Mouse (Mus musculus): ENCODE data around the gene Lgalsl. TPM values are rescaled to one million over a fixed set of nuclear protein-coding genes. Genes with fewer than 3 reads are reported as not detected.

Gene Lgalsl
- polyA plus RNA-seq, 1 experiment, result 21.7 TPM

DNA sequence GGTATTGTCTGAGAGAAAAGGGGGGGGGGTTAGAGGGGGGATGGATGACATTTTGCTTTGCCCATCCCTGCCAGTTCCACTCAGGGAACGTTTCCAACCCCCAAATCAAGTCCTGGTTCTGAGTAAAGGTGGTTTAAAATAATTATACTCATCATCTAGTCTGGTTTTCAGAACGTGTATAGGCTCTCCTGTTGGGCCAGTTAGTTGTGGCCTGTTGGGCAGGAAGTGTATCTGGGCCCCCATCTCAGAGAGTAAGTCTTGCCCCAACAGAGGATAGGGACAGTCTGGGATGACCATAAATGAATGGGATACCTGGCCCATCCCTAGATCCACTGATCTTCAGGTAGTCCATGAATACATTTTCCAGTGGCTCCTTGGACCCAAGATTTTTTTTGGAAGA is 48.2 kb downstream of the Lgalsl start:
- DNase-seq (ENCODE audit: low spot score), result no peak

GRCm38 (mm10) chr11:20780312-20780711 is 50.5 kb downstream of the Lgalsl start:
- no peak for DNase-seq (ENCODE audit: low spot score)

DNA sequence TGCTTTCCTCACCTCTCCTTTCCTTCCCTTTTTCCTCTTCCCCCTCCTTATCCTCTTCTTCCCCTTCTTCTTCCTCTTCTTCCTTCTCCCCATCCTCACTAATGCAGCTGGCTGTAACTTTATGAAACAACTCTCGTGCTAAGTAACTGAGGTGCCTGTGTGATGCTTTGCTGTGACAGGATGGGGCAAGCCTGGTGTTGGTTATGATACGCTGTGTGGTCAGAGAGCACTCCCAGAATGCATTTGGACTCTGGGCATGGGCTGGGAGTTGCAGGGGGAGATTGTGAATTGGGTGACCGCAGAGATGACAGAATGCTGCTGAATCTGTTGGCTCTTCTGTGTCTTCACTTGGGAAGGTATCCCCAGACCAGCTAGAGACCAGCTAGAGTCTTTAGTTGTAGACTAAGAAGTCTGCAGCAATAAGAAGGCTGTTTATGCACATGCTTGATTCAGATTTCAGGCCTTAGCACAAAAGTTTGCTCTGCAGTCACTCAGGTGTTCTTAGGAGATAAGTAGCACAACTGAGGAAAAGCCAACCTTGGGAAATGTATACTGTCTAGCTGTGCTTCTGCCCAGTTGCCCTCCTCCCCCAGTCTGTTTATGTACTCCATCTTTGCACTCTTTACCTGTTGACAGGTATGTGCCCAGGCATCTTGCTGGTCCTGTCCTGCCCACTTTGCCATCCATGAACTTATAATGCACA is 51.8 kb downstream of the Lgalsl start:
- no peak for DNase-seq (ENCODE audit: low spot score)

- DNase-seq (ENCODE audit: low spot score), result no peak
Observed at GRCm38 (mm10) chr11:20778298-20778697, 52.6 kb downstream of the Lgalsl start.

- DNase-seq (ENCODE audit: low spot score), result no peak
Observed at GRCm38 (mm10) chr11:20776668-20777067, 54.2 kb downstream of the Lgalsl start.

Other genes starting within 250 kb of the Lgalsl start
- 63.9 and 67.6 TPM in 2 replicates for gene Aftph, start 89.5 kb downstream of the Lgalsl start, polyA plus RNA-seq (2012; rRNA removed)